Mouse (Mus musculus): ENCODE data around the gene Gm5460. TPM values are rescaled to one million over a fixed set of nuclear protein-coding genes. Genes with fewer than 3 reads are reported as not detected.

Gm5460 gene
- polyA plus RNA-seq, 1 experiment from 2014 or later: not detected

DNA sequence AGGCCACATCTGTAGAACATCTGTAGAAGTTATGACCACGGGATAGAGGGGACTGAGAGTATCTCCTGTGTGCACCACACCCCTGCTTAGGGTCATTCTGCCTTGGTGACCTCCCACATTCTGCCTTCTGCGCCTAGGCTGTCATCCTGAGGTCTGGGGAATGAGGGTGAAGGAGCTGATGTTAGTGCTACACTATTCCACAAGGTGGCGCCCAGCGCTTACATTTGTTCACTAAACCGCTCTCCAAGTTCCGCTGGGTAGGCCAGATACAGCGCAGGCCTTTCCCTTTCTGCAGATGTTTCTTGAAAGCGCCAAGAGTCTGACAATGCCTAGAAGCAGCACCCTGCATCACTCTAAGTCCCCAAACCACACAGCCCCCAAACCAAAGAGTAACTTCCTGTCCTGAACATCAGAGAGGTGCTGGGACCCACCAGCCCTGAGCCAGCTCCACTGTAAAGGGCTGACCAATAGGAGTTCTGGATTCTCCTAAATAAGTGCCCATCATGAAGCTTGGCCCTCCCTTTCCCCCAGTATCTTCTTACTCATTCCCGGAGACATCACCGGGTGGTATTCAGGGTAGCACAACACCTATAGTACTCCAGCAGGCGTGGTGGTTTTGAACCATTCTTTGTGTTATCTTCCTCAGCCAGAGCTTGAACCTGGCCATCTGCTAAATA, 63.9 kb downstream of the Gm5460 start:
- no peaks in the 10 kb centered on the region for H3K36me3 ChIP-seq
- no peak overlapping the region for H3K27ac ChIP-seq (replicated peaks)
- H3K27me3 ChIP-seq (ENCODE audit: low read depth, poor library complexity, severe bottlenecking): peaks cover 7% of the 10 kb centered on the region; the same call in 1 of the 2 replicates
- no peaks in the 10 kb centered on the region for H3K9me3 ChIP-seq (replicated peaks)
- H3K4me3 ChIP-seq: no peak overlapping the region
- WGBS: 7% methylated on average over 11 of the region's 11 CpGs
- 0 out of 2 replicates have a peak, but pooled peaks cover 2% of the 10 kb centered on the region for H3K4me1 ChIP-seq
- peak; percentile 81 for DNase-seq (ENCODE audit: low spot score)

DNA sequence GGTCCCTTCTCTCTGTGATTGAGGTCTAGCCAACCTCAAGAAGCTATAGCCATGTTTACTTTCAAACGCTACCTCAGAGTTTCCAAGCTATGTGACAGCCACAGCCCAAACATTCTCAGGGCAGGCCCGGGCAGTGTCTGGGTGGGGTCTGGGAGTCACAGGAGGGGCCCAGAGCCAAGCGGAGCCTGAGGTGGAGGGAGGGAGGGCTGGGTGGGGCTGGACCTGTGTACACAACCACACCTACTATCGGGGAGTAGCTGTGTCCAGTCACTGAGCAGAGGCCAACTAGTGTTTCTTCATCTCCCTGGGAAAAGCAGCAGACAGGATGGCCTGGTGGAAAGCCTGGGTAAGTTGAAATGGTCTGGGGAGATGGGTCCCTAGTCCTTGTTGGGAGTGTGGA, 69.2 kb downstream of the Gm5460 start, which contains the start of gene Anxa8:
TSS of gene Anxa8 (plus strand) at position 251 of the 400 bp plus-strand sequence.
- H3K27me3 ChIP-seq (ENCODE audit: low read depth, poor library complexity, severe bottlenecking): peaks cover 7% of the 10 kb centered on the region; the same call in 1 of the 2 replicates
- no peak within 1 kb of the TSS for H3K27ac ChIP-seq (replicated peaks)
- no peak within 1 kb of the TSS for H3K4me3 ChIP-seq
- H3K9me3 ChIP-seq (replicated peaks): no peaks in the 10 kb centered on the region
- H3K36me3 ChIP-seq: no peaks in the 10 kb centered on the region
- WGBS: 83% methylated on average over 4 of the region's 4 CpGs
- H3K4me1 ChIP-seq: no peaks in the 10 kb centered on the region
- DNase-seq (ENCODE audit: low spot score): no peak

GRCm38 (mm10) chr14:34086806-34087205, 70.2 kb downstream of the Gm5460 start:
- 75% methylated on average over 4 of the region's 4 CpGs for WGBS
- H3K4me1 ChIP-seq: no peaks in the 10 kb centered on the region
- DNase-seq (ENCODE audit: low spot score): no peak

DNA sequence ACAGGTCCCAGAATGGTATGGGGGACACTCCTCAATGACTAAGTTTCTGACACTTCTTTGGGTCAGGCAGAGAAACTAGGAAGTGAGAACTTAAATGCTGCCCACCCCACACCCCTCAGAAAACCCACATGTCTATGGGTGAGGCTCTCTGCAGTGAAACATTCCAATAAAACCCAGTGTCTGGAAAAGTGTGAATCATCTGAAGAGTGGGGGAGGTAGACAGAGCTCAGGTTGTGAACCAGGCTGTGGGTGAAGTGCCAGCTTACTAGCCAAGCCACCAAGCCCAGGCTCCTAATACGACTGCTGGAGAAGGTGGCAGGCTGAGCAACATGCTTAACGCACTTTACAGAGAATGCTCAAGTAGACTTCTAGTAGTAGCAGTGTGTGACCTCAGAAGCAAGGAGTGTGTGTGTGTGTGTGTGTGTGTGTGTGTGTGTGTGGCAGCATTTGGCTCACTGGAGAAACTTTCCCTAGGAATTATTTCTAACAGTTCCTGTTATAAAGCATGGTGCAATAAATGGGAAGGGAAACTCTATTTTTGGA, 71.4 kb downstream of the Gm5460 start:
- Histone ChIP-seq H3K4me1 (no peaks in the 10 kb centered on the region), H3K4me3 (no peak overlapping the region), H3K36me3 (no peaks in the 10 kb centered on the region), H3K27me3 (ENCODE audit: low read depth, poor library complexity, severe bottlenecking) (no peaks in the 10 kb centered on the region), H3K9me3 (replicated peaks) (no peaks in the 10 kb centered on the region), H3K27ac (replicated peaks) (no peak overlapping the region)
- DNase-seq (ENCODE audit: low spot score): no peak
- WGBS: 91% methylated on average over 2 of the region's 2 CpGs

More at GRCm38 (mm10) chr14:34086806-34087205, 70.2 kb downstream of the Gm5460 start:
- Histone ChIP-seq H3K9me3 (replicated peaks) (no peaks in the 10 kb centered on the region), H3K27me3 (ENCODE audit: low read depth, poor library complexity, severe bottlenecking) (no peaks in the 10 kb centered on the region), H3K4me3 (no peak overlapping the region), H3K27ac (replicated peaks) (no peak overlapping the region), H3K36me3 (no peaks in the 10 kb centered on the region)

- Histone ChIP-seq H3K36me3 (no peaks in the 10 kb centered on the region), H3K4me3 (no peak overlapping the region), H3K9me3 (replicated peaks) (no peaks in the 10 kb centered on the region), H3K27ac (replicated peaks) (no peak overlapping the region), H3K27me3 (ENCODE audit: low read depth, poor library complexity, severe bottlenecking) (no peaks in the 10 kb centered on the region), H3K4me1 (no peaks in the 10 kb centered on the region)
- 89% methylated on average over 8 of the region's 8 CpGs for WGBS
- DNase-seq (ENCODE audit: low spot score): no peak
Observed at GRCm38 (mm10) chr14:34089796-34090195, 73.2 kb downstream of the Gm5460 start.

GRCm38 (mm10) chr14:34091475-34091874, 74.9 kb downstream of the Gm5460 start:
- H3K27me3 ChIP-seq (ENCODE audit: low read depth, poor library complexity, severe bottlenecking): no peaks in the 10 kb centered on the region
- no peak overlapping the region for H3K4me3 ChIP-seq
- 85% methylated on average over 5 of the region's 5 CpGs for WGBS
- no peak for DNase-seq (ENCODE audit: low spot score)
- H3K4me1 ChIP-seq: no peaks in the 10 kb centered on the region
- no peak overlapping the region for H3K27ac ChIP-seq (replicated peaks)
- no peaks in the 10 kb centered on the region for H3K9me3 ChIP-seq (replicated peaks)
- H3K36me3 ChIP-seq: no peaks in the 10 kb centered on the region

GRCm38 (mm10) chr14:34092856-34093255, 76.3 kb downstream of the Gm5460 start:
- Histone ChIP-seq H3K27ac (replicated peaks) (no peak overlapping the region), H3K4me3 (no peak overlapping the region), H3K9me3 (replicated peaks) (no peaks in the 10 kb centered on the region), H3K4me1 (no peaks in the 10 kb centered on the region), H3K36me3 (no peaks in the 10 kb centered on the region), H3K27me3 (ENCODE audit: low read depth, poor library complexity, severe bottlenecking) (no peaks in the 10 kb centered on the region)
- 83% methylated on average over 1 of the region's 1 CpGs for WGBS
- no peak for DNase-seq (ENCODE audit: low spot score)

- no peaks in the 10 kb centered on the region for H3K36me3 ChIP-seq
- WGBS: 84% methylated on average over 5 of the region's 5 CpGs
- no peaks in the 10 kb centered on the region for H3K27me3 ChIP-seq (ENCODE audit: low read depth, poor library complexity, severe bottlenecking)
- H3K9me3 ChIP-seq (replicated peaks): no peaks in the 10 kb centered on the region
- H3K4me1 ChIP-seq: no peaks in the 10 kb centered on the region
- H3K27ac ChIP-seq (replicated peaks): no peak overlapping the region
- no peak overlapping the region for H3K4me3 ChIP-seq
- DNase-seq (ENCODE audit: low spot score): no peak
Observed at GRCm38 (mm10) chr14:34096161-34096560, 79.6 kb downstream of the Gm5460 start.

Other genes starting within 250 kb of the Gm5460 start
- gene Gdf10, start 93.2 kb upstream of the Gm5460 start, polyA plus RNA-seq (2016; fragmentation: Nextera tagmentation; extraction: Ambion mirVana): 1.5 and 1.8 TPM in 2 replicates
- gene Gdf2, start 75.7 kb upstream of the Gm5460 start, polyA plus RNA-seq (2016; fragmentation: Nextera tagmentation; extraction: Ambion mirVana): not detected in 2 replicates
- 0.07 TPM in 2 replicates for gene Rbp3, start 62.8 kb upstream of the Gm5460 start, polyA plus RNA-seq (2016; fragmentation: Nextera tagmentation; extraction: Ambion mirVana)
- 0.06 and 0.09 TPM in 2 replicates for gene Zfp488, start 38.0 kb upstream of the Gm5460 start, polyA plus RNA-seq (2016; fragmentation: Nextera tagmentation; extraction: Ambion mirVana)
- gene Gm30083, start 1.6 kb upstream of the Gm5460 start, polyA plus RNA-seq (2016; fragmentation: Nextera tagmentation; extraction: Ambion mirVana): not detected in 2 replicates
- not detected in 2 replicates for gene Antxrl, start 35.9 kb downstream of the Gm5460 start, polyA plus RNA-seq (2016; fragmentation: Nextera tagmentation; extraction: Ambion mirVana)
- 0.47 and 0.91 TPM in 2 replicates for gene Anxa8, start 69.2 kb downstream of the Gm5460 start, polyA plus RNA-seq (2016; fragmentation: Nextera tagmentation; extraction: Ambion mirVana)
- gene A630023A22Rik, start 86.0 kb downstream of the Gm5460 start, polyA plus RNA-seq (2016; fragmentation: Nextera tagmentation; extraction: Ambion mirVana): not detected in 2 replicates
- gene Npy4r, start 135.7 kb downstream of the Gm5460 start, polyA plus RNA-seq (2016; fragmentation: Nextera tagmentation; extraction: Ambion mirVana): 0.04 TPM in 1 of 2 replicates, not detected in the other
- 0.35 and 1.9 TPM in 2 replicates for gene Gprin2, start 184.9 kb downstream of the Gm5460 start, polyA plus RNA-seq (2016; fragmentation: Nextera tagmentation; extraction: Ambion mirVana)
- gene Syt15, start 202.8 kb downstream of the Gm5460 start, polyA plus RNA-seq (2016; fragmentation: Nextera tagmentation; extraction: Ambion mirVana): 0.11 and 0.37 TPM in 2 replicates